Mouse (Mus musculus) thymus, adult 2 months (tissue): ENCODE data around the gene Il16. TPM values are rescaled to one million over a fixed set of nuclear protein-coding genes. Genes with fewer than 3 reads are reported as not detected.
A peak's percentile ranks its signal among the peaks of the same experiment; 100 is the strongest.

Source experiments
- DNase-seq: peaks from one replicate; pipeline ENCODE4 v3.0.0; 2021
- H3K27ac ChIP-seq: fragments of 200-500 bp; 2 replicates; pipeline ENCODE4 v1.5.1; 2012; ENCODE audit warnings: low read length, control low read depth; ENCODE audit not compliant: control insufficient read depth, insufficient read depth
- H3K27me3 ChIP-seq: fragments of 200-500 bp; 2 replicates; pipeline ENCODE4 v1.6.1; 2012; ENCODE audit warnings: mild to moderate bottlenecking, low read length, moderate library complexity, mixed read lengths; ENCODE audit not compliant: control insufficient read depth, insufficient read depth
- H3K36me3 ChIP-seq: fragments of 200-500 bp; 2 replicates; pipeline ENCODE4 v1.6.1; 2012; ENCODE audit warnings: mild to moderate bottlenecking, low read length, moderate library complexity; ENCODE audit not compliant: control insufficient read depth, insufficient read depth
- H3K4me1 ChIP-seq: fragments of 200-500 bp; replicated peaks from 2 replicates; pipeline ENCODE4 v1.6.1; 2012; ENCODE audit warnings: low read length; ENCODE audit not compliant: control insufficient read depth, insufficient read depth
- H3K4me3 ChIP-seq: fragments of 200-500 bp; 2 replicates; pipeline ENCODE4 v1.5.1; 2012; ENCODE audit warnings: mild to moderate bottlenecking, low read length, control low read depth, moderate library complexity; ENCODE audit not compliant: control insufficient read depth, insufficient read depth
- CTCF ChIP-seq: fragments of 200-500 bp; IDR thresholded peaks from 2 replicates; pipeline ENCODE4 v1.5.1; 2012; ENCODE audit warnings: mild to moderate bottlenecking, control low read depth, low read length, moderate library complexity, borderline replicate concordance; ENCODE audit not compliant: control insufficient read depth, poor library complexity, insufficient read depth; ENCODE audit errors: extremely low read depth
- POLR2A ChIP-seq: fragments of 200-500 bp; IDR thresholded peaks from 2 replicates; pipeline ENCODE4 v1.6.1; 2012; ENCODE audit warnings: mild to moderate bottlenecking, low read length, control low read depth, moderate library complexity; ENCODE audit not compliant: control insufficient read depth, poor library complexity, insufficient read depth; ENCODE audit errors: extremely low read depth
- WGBS: fragments of 180-500 bp; shearing (Covaris S2); methylation state at CpG from one replicate; pipeline ENCODE4 v1.1.7; 2018; 5-methylcytosine and 5-hydroxymethylcytosine counted together
- polyA plus RNA-seq: library from polyadenylated mRNA; depleted of rRNA; stranded (reverse); fragments of >200 nt; gene quantifications from 2 replicates; pipeline ENCODE4 v1.2.3, GENCODE M21; 2012

Gene Il16
- polyA plus RNA-seq, 1 experiment = 162 TPM

GRCm38 (mm10) chr7:83660273-83660691 is 85.2 kb downstream of the Il16 start:
- DNase-seq = peak; percentile 84
- peak overlapping the region; percentile 34; the same call in 1 of the 2 replicates for H3K4me3 ChIP-seq
- WGBS = 18% methylated on average over 11 of the region's 11 CpGs
- peaks cover 46% of the 10 kb centered on the region for H3K4me1 ChIP-seq
- no peaks in the 10 kb centered on the region for H3K27me3 ChIP-seq
- H3K27ac ChIP-seq = peak overlapping the region; percentile 95
- H3K36me3 ChIP-seq = no peaks in the 10 kb centered on the region
- TF ChIP-seq POLR2A (no peak), CTCF (no peak)

- DNase-seq = peak; percentile 73
- 45% methylated on average over 9 of the region's 9 CpGs for WGBS
- Histone ChIP-seq H3K4me3 (peak overlapping the region; percentile 14; the same call in 1 of the 2 replicates), H3K27ac (peak overlapping the region; percentile 95), H3K27me3 (no peaks in the 10 kb centered on the region), H3K4me1 (peaks cover 46% of the 10 kb centered on the region), H3K36me3 (no peaks in the 10 kb centered on the region)
- TF ChIP-seq POLR2A (0 out of 2 replicates have a peak, but pooled peaks have one; percentile 19), CTCF (no peak; the same call in 1 of the 2 replicates)
Measured at GRCm38 (mm10) chr7:83659159-83660065, 86.1 kb downstream of the Il16 start.

GRCm38 (mm10) chr7:83658716-83659115 is 86.8 kb downstream of the Il16 start:
- Histone ChIP-seq H3K4me3 (no peak overlapping the region), H3K27ac (peak overlapping the region; percentile 95), H3K4me1 (peaks cover 46% of the 10 kb centered on the region), H3K27me3 (no peaks in the 10 kb centered on the region), H3K36me3 (no peaks in the 10 kb centered on the region)
- no peak for TF ChIP-seq CTCF
- no peak for TF ChIP-seq POLR2A
- WGBS = 56% methylated on average over 1 of the region's 1 CpGs
- DNase-seq = no peak

GRCm38 (mm10) chr7:83654938-83655630 is 90.4 kb downstream of the Il16 start:
- H3K4me1 ChIP-seq = peaks cover 39% of the 10 kb centered on the region
- peak overlapping the region; percentile 91 for H3K4me3 ChIP-seq
- TF ChIP-seq POLR2A (peak; percentile 100), CTCF (no peak)
- no peaks in the 10 kb centered on the region for H3K27me3 ChIP-seq
- WGBS = 6% methylated on average over 5 of the region's 5 CpGs
- peak overlapping the region; percentile 97 for H3K27ac ChIP-seq
- H3K36me3 ChIP-seq = peaks cover 29% of the 10 kb centered on the region
- DNase-seq = peak; percentile 88

- peak overlapping the region; percentile 91 for H3K4me3 ChIP-seq
- 0% methylated on average over 2 of the region's 2 CpGs for WGBS
- H3K27ac ChIP-seq = peak overlapping the region; percentile 95
- DNase-seq = no peak
- peaks cover 40% of the 10 kb centered on the region for H3K4me1 ChIP-seq
- peaks cover 37% of the 10 kb centered on the region for H3K36me3 ChIP-seq
- no peaks in the 10 kb centered on the region for H3K27me3 ChIP-seq
- no peak for TF ChIP-seq POLR2A
- no peak for TF ChIP-seq CTCF
Measured at GRCm38 (mm10) chr7:83654196-83654595, 91.3 kb downstream of the Il16 start.

- Histone ChIP-seq H3K4me1 (peaks cover 40% of the 10 kb centered on the region), H3K27me3 (no peaks in the 10 kb centered on the region), H3K27ac (peak overlapping the region; percentile 95), H3K36me3 (peaks cover 43% of the 10 kb centered on the region), H3K4me3 (peak overlapping the region; percentile 47)
- no peak for DNase-seq
- WGBS = 11% methylated on average over 2 of the region's 2 CpGs
- TF ChIP-seq POLR2A = no peak
Measured at GRCm38 (mm10) chr7:83653605-83654051, 91.9 kb downstream of the Il16 start.
